Mouse (Mus musculus) liver, embryonic 11.5 days (tissue): ENCODE data around the gene Prkca. TPM values are rescaled to one million over a fixed set of nuclear protein-coding genes. Genes with fewer than 3 reads are reported as not detected.

Experiments used
- ATAC-seq: fragments of 200-750 bp; cut with Nextera tagmentation; replicated peaks from 2 replicates; pipeline ENCODE4 v1.8.0; 2017; ENCODE audit warnings: moderate number of reproducible peaks, mild to moderate bottlenecking, moderate TSS enrichment, moderate library complexity; ENCODE audit not compliant: low FRiP score
- DNase-seq: peaks from one replicate; pipeline ENCODE4 v3.0.0-alpha.2; 2017; ENCODE audit warnings: low spot score
- H3K27ac ChIP-seq: fragments of 300-500 bp; sonication (generic); 2 replicates; pipeline ENCODE4 v1.5.1; 2014; ENCODE audit warnings: mild to moderate bottlenecking, low read depth, low read length, control low read depth
- H3K27me3 ChIP-seq: fragments of 300-500 bp; sonication (generic); replicated peaks from 2 replicates; pipeline ENCODE4 v1.6.1; 2014; ENCODE audit warnings: low read length, mixed read lengths; ENCODE audit not compliant: control insufficient read depth, insufficient read depth
- H3K36me3 ChIP-seq: fragments of 300-500 bp; sonication (generic); 2 replicates; pipeline ENCODE4 v1.6.1; 2014; ENCODE audit warnings: mild to moderate bottlenecking, low read length, moderate library complexity, mixed read lengths; ENCODE audit not compliant: control insufficient read depth, insufficient read depth
- H3K4me1 ChIP-seq: fragments of 300-500 bp; sonication (generic); replicated peaks from 2 replicates; pipeline ENCODE4 v1.6.1; 2014; ENCODE audit warnings: low read length, mixed read lengths; ENCODE audit not compliant: control insufficient read depth, insufficient read depth
- H3K4me2 ChIP-seq: fragments of 300-500 bp; sonication (generic); 2 replicates; pipeline ENCODE4 v1.6.1; 2014; ENCODE audit warnings: mild to moderate bottlenecking, control low read depth, moderate library complexity
- H3K4me3 ChIP-seq: fragments of 300-500 bp; sonication (generic); 2 replicates; pipeline ENCODE4 v1.5.1; 2014; ENCODE audit warnings: low read depth, low read length, control low read depth
- H3K9ac ChIP-seq: fragments of 300-500 bp; sonication (generic); 2 replicates; pipeline ENCODE4 v1.6.1; 2014; ENCODE audit warnings: low read depth, low read length, control low read depth
- H3K9me3 ChIP-seq: fragments of 300-500 bp; sonication (generic); 2 replicates; pipeline ENCODE4 v1.6.1; 2016; ENCODE audit warnings: low read length, inconsistent platforms, mixed read lengths; ENCODE audit not compliant: control insufficient read depth
- WGBS: fragments of 180-500 bp; shearing (Covaris S2); extraction: QIAGEN DNeasy Blood & Tissue Kit; methylation state at CpG from one replicate; pipeline ENCODE4 v1.1.7; 2014; 5-methylcytosine and 5-hydroxymethylcytosine counted together
- polyA plus RNA-seq: library from polyadenylated mRNA; unstranded; fragments of >200 nt; fragmentation: Nextera tagmentation; extraction: Ambion mirVana; gene quantifications from 2 replicates; pipeline ENCODE4 v1.2.1, GENCODE M21; 2014

Prkca gene
- polyA plus RNA-seq, 1 experiment from 2014 or later, result 12.4 TPM

GRCm38 (mm10) chr11:107996896-107997670, 346.6 kb downstream of the Prkca start:
- H3K27ac ChIP-seq, result no peak overlapping the region
- no peak for ATAC-seq
- no peak for DNase-seq
- no peaks in the 10 kb centered on the region for H3K36me3 ChIP-seq
- peaks cover 15% of the 10 kb centered on the region for H3K4me1 ChIP-seq
- H3K4me2 ChIP-seq, result no peak overlapping the region
- H3K9ac ChIP-seq, result no peak overlapping the region
- WGBS, result 82% methylated on average over 11 of the region's 11 CpGs
- no peak overlapping the region for H3K4me3 ChIP-seq
- H3K27me3 ChIP-seq, result no peaks in the 10 kb centered on the region
- no peaks in the 10 kb centered on the region for H3K9me3 ChIP-seq

- Histone ChIP-seq H3K4me2 (no peak overlapping the region), H3K36me3 (no peaks in the 10 kb centered on the region), H3K4me3 (no peak overlapping the region), H3K4me1 (peaks cover 19% of the 10 kb centered on the region), H3K9me3 (no peaks in the 10 kb centered on the region), H3K27me3 (no peaks in the 10 kb centered on the region), H3K27ac (no peak overlapping the region), H3K9ac (no peak overlapping the region)
- DNase-seq, result peak; percentile 48
- WGBS, result 56% methylated on average over 6 of the region's 6 CpGs
- ATAC-seq, result no peak
These were observed 349.2 kb downstream of the Prkca start for GRCm38 (mm10) chr11:107994487-107994886.

GRCm38 (mm10) chr11:107993792-107994191, 349.9 kb downstream of the Prkca start:
- H3K4me3 ChIP-seq, result no peak overlapping the region
- no peak overlapping the region for H3K9ac ChIP-seq
- DNase-seq (no peak), ATAC-seq (no peak)
- no peak overlapping the region for H3K27ac ChIP-seq
- H3K4me2 ChIP-seq, result no peak overlapping the region
- no peaks in the 10 kb centered on the region for H3K36me3 ChIP-seq
- H3K9me3 ChIP-seq, result no peaks in the 10 kb centered on the region
- H3K4me1 ChIP-seq, result peaks cover 17% of the 10 kb centered on the region
- H3K27me3 ChIP-seq, result no peaks in the 10 kb centered on the region
- WGBS, result 68% methylated on average over 3 of the region's 3 CpGs

- H3K9ac ChIP-seq, result no peak overlapping the region
- H3K4me2 ChIP-seq, result peak overlapping the region; percentile 42
- H3K4me3 ChIP-seq, result peak overlapping the region; percentile 17; the same call in 1 of the 2 replicates
- H3K9me3 ChIP-seq, result no peaks in the 10 kb centered on the region
- H3K4me1 ChIP-seq, result peaks cover 16% of the 10 kb centered on the region
- ATAC-seq, result peak; percentile 80
- H3K36me3 ChIP-seq, result no peaks in the 10 kb centered on the region
- H3K27ac ChIP-seq, result peak overlapping the region; percentile 74
- 30% methylated on average over 11 of the region's 11 CpGs for WGBS
- no peak for DNase-seq
- H3K27me3 ChIP-seq, result no peaks in the 10 kb centered on the region
These were observed 351.2 kb downstream of the Prkca start for GRCm38 (mm10) chr11:107992500-107992899.

- ATAC-seq, result peak; percentile 83
- Histone ChIP-seq H3K4me2 (peak overlapping the region; percentile 42), H3K27ac (peak overlapping the region; percentile 74; the same call in 1 of the 2 replicates), H3K4me1 (peaks cover 16% of the 10 kb centered on the region), H3K4me3 (peak overlapping the region; percentile 17; the same call in 1 of the 2 replicates), H3K27me3 (no peaks in the 10 kb centered on the region), H3K9ac (no peak overlapping the region), H3K36me3 (no peaks in the 10 kb centered on the region), H3K9me3 (no peaks in the 10 kb centered on the region)
- DNase-seq, result peak; percentile 42
- 59% methylated on average over 7 of the region's 7 CpGs for WGBS
These were observed 351.7 kb downstream of the Prkca start for GRCm38 (mm10) chr11:107991990-107992389.

GRCm38 (mm10) chr11:107989241-107989640, 354.5 kb downstream of the Prkca start:
- Histone ChIP-seq H3K9ac (no peak overlapping the region), H3K4me2 (no peak overlapping the region), H3K27ac (no peak overlapping the region), H3K9me3 (no peaks in the 10 kb centered on the region), H3K4me3 (no peak overlapping the region), H3K4me1 (peaks cover 16% of the 10 kb centered on the region), H3K27me3 (no peaks in the 10 kb centered on the region), H3K36me3 (no peaks in the 10 kb centered on the region)
- ATAC-seq, result no peak
- WGBS, result 87% methylated on average over 6 of the region's 6 CpGs
- DNase-seq, result no peak

GRCm38 (mm10) chr11:107985941-107986340, 357.8 kb downstream of the Prkca start:
- H3K36me3 ChIP-seq, result no peaks in the 10 kb centered on the region
- no peak overlapping the region for H3K4me2 ChIP-seq
- H3K27me3 ChIP-seq, result no peaks in the 10 kb centered on the region
- no peak overlapping the region for H3K4me3 ChIP-seq
- DNase-seq (no peak), ATAC-seq (peak; percentile 63)
- no peak overlapping the region for H3K9ac ChIP-seq
- WGBS, result 80% methylated on average over 3 of the region's 3 CpGs
- no peaks in the 10 kb centered on the region; the same call in 1 of the 2 replicates for H3K4me1 ChIP-seq
- H3K27ac ChIP-seq, result 0 out of 2 replicates have a peak overlapping the region, but pooled peaks have one; percentile 40
- H3K9me3 ChIP-seq, result no peaks in the 10 kb centered on the region

- ATAC-seq (no peak), DNase-seq (no peak)
- Histone ChIP-seq H3K4me1 (no peaks in the 10 kb centered on the region; the same call in 1 of the 2 replicates), H3K36me3 (no peaks in the 10 kb centered on the region), H3K4me3 (no peak overlapping the region), H3K27ac (no peak overlapping the region), H3K9me3 (no peaks in the 10 kb centered on the region), H3K4me2 (no peak overlapping the region), H3K27me3 (no peaks in the 10 kb centered on the region), H3K9ac (no peak overlapping the region)
- 87% methylated on average over 12 of the region's 12 CpGs for WGBS
These were observed 359.8 kb downstream of the Prkca start for GRCm38 (mm10) chr11:107983883-107984282.

- no peak for DNase-seq
- ATAC-seq, result no peak
- no peak overlapping the region for H3K4me3 ChIP-seq
These were observed 360.5 kb downstream of the Prkca start for GRCm38 (mm10) chr11:107983224-107983623.

More at GRCm38 (mm10) chr11:107983224-107983623, 360.5 kb downstream of the Prkca start:
- Histone ChIP-seq H3K4me2 (no peak overlapping the region), H3K9me3 (no peaks in the 10 kb centered on the region), H3K27me3 (no peaks in the 10 kb centered on the region), H3K27ac (no peak overlapping the region), H3K4me1 (no peaks in the 10 kb centered on the region; the same call in 1 of the 2 replicates), H3K9ac (no peak overlapping the region), H3K36me3 (no peaks in the 10 kb centered on the region)
- 70% methylated on average over 5 of the region's 5 CpGs for WGBS
